Mouse (Mus musculus) cortical plate, adult 2 months (tissue): ENCODE data around the gene Myo1c.

Experiments
- CTCF ChIP-seq: fragments of 200-500 bp; IDR thresholded peaks from 2 replicates; pipeline ENCODE4 v1.5.1; 2011; ENCODE audit warnings: mild to moderate bottlenecking, control low read depth, low read length; ENCODE audit not compliant: insufficient read depth; ENCODE audit errors: extremely low read depth
- POLR2A ChIP-seq: fragments of 200-500 bp; IDR thresholded peaks from 2 replicates; pipeline ENCODE4 v1.6.1; 2011; ENCODE audit warnings: mild to moderate bottlenecking, low read length, control low read depth; ENCODE audit not compliant: insufficient read depth; ENCODE audit errors: extremely low read depth

- no peak for TF ChIP-seq CTCF
- TF ChIP-seq POLR2A: no peak
Observed at GRCm38 (mm10) chr11:75632921-75633320, 17.4 kb upstream of the Myo1c start.
